Mouse (Mus musculus) embryonic facial prominence, embryonic 12.5 days (tissue): Measurements from ENCODE around the gene Ankrd7. TPM values are rescaled to one million over a fixed set of nuclear protein-coding genes. Genes with fewer than 3 reads are reported as not detected.
A peak's percentile ranks its signal among the peaks of the same experiment; 100 is the strongest.
"Not testable (repeated sequence)": the region's sequence is repeated elsewhere in the genome, so short reads cannot be mapped to it uniquely, and the experiment has no call there.

Experiments
- ATAC-seq: fragments of 200-750 bp; cut with Nextera tagmentation; 2 replicates; pipeline ENCODE4 v1.8.0; 2017; ENCODE audit not compliant: insufficient number of reproducible peaks, insufficient read depth, low FRiP score, low TSS enrichment
- H3K27ac ChIP-seq: fragments of 300-500 bp; sonication (generic); 2 replicates; pipeline ENCODE4 v1.5.1; 2016; ENCODE audit warnings: mild to moderate bottlenecking
- H3K27me3 ChIP-seq: fragments of 300-500 bp; sonication (generic); 2 replicates; pipeline ENCODE4 v1.6.1; 2016; ENCODE audit warnings: mild to moderate bottlenecking, moderate library complexity
- H3K36me3 ChIP-seq: fragments of 300-500 bp; sonication (generic); 2 replicates; pipeline ENCODE4 v1.6.1; 2016; ENCODE audit warnings: mild to moderate bottlenecking
- H3K4me1 ChIP-seq: fragments of 300-500 bp; sonication (generic); 2 replicates; pipeline ENCODE4 v1.6.1; 2016
- H3K4me2 ChIP-seq: fragments of 300-500 bp; sonication (generic); replicated peaks from 2 replicates; pipeline ENCODE4 v1.6.1; 2016; ENCODE audit warnings: mild to moderate bottlenecking, moderate library complexity
- H3K4me3 ChIP-seq: fragments of 300-500 bp; sonication (generic); 2 replicates; pipeline ENCODE4 v1.5.1; 2016; ENCODE audit warnings: mild to moderate bottlenecking
- H3K9ac ChIP-seq: fragments of 300-500 bp; sonication (generic); 2 replicates; pipeline ENCODE4 v1.6.1; 2016; ENCODE audit warnings: mild to moderate bottlenecking, moderate library complexity
- H3K9me3 ChIP-seq: fragments of 300-500 bp; sonication (generic); 2 replicates; pipeline ENCODE4 v1.6.1; 2016; ENCODE audit warnings: mild to moderate bottlenecking, moderate library complexity
- WGBS: fragments of 180-500 bp; shearing (Covaris S2); methylation state at CpG from one replicate; pipeline ENCODE4 v1.1.7; 2016; 5-methylcytosine and 5-hydroxymethylcytosine counted together
- polyA plus RNA-seq: library from polyadenylated mRNA; unstranded; fragments of >200 nt; fragmentation: Nextera tagmentation; extraction: Ambion mirVana; gene quantifications from 2 replicates; pipeline ENCODE4 v1.2.1, GENCODE M21; 2016

The Ankrd7 gene
- 0.37 and 0.38 TPM in 2 replicates for polyA plus RNA-seq

- Histone ChIP-seq H3K36me3 (no peaks in the 10 kb centered on the region), H3K9ac (no peak within 1 kb of the TSS), H3K4me1 (no peaks in the 10 kb centered on the region), H3K27me3 (no peaks in the 10 kb centered on the region), H3K4me3 (no peak within 1 kb of the TSS), H3K4me2 (no peak within 1 kb of the TSS), H3K27ac (no peak within 1 kb of the TSS), H3K9me3 (no peaks in the 10 kb centered on the region)
- WGBS: 89% methylated on average over 8 of the region's 8 CpGs
- no peak for ATAC-seq
These were observed at the start of gene Ankrd7 for GRCm38 (mm10) chr6:18866018-18866417. Gene Ankrd7, plus strand, starts transcription at chr6:18866318.

GRCm38 (mm10) chr6:18819343-18819742 is 46.8 kb upstream of the Ankrd7 start:
- no peaks in the 10 kb centered on the region for H3K4me1 ChIP-seq
- no peaks in the 10 kb centered on the region for H3K27me3 ChIP-seq
- ATAC-seq: no peak
- no peaks in the 10 kb centered on the region for H3K9me3 ChIP-seq
- no peak overlapping the region for H3K27ac ChIP-seq
- H3K4me3 ChIP-seq: no peak overlapping the region
- WGBS: 9% methylated on average over 4 of the region's 4 CpGs
- H3K9ac ChIP-seq: no peak overlapping the region
- no peak overlapping the region for H3K4me2 ChIP-seq
- no peaks in the 10 kb centered on the region for H3K36me3 ChIP-seq

GRCm38 (mm10) chr6:18820246-18820645 is 45.9 kb upstream of the Ankrd7 start:
- Histone ChIP-seq H3K4me2 (no peak overlapping the region), H3K4me1 (no peaks in the 10 kb centered on the region), H3K27ac (no peak overlapping the region), H3K9me3 (no peaks in the 10 kb centered on the region), H3K9ac (no peak overlapping the region), H3K4me3 (no peak overlapping the region), H3K36me3 (no peaks in the 10 kb centered on the region), H3K27me3 (no peaks in the 10 kb centered on the region)
- no peak for ATAC-seq
- 64% methylated on average over 4 of the region's 4 CpGs for WGBS

GRCm38 (mm10) chr6:18822812-18823211 is 43.3 kb upstream of the Ankrd7 start:
- no peak overlapping the region for H3K4me3 ChIP-seq
- no peaks in the 10 kb centered on the region for H3K36me3 ChIP-seq
- no peak overlapping the region for H3K4me2 ChIP-seq
- no peaks in the 10 kb centered on the region for H3K27me3 ChIP-seq
- ATAC-seq: no peak
- no peak overlapping the region for H3K27ac ChIP-seq
- no peak overlapping the region for H3K9ac ChIP-seq
- no peaks in the 10 kb centered on the region for H3K9me3 ChIP-seq
- H3K4me1 ChIP-seq: no peaks in the 10 kb centered on the region
- WGBS: 40% methylated on average over 1 of the region's 1 CpGs

- H3K9ac ChIP-seq: no peak overlapping the region
- no peak overlapping the region for H3K4me2 ChIP-seq
- H3K27me3 ChIP-seq: no peaks in the 10 kb centered on the region
- WGBS: 61% methylated on average over 1 of the region's 1 CpGs
- no peak overlapping the region for H3K4me3 ChIP-seq
- no peaks in the 10 kb centered on the region for H3K4me1 ChIP-seq
- no peak for ATAC-seq
- H3K9me3 ChIP-seq: no peaks in the 10 kb centered on the region
- H3K36me3 ChIP-seq: no peaks in the 10 kb centered on the region
- no peak overlapping the region for H3K27ac ChIP-seq
These were observed 33.2 kb upstream of the Ankrd7 start for GRCm38 (mm10) chr6:18832958-18833357.

- H3K4me2 ChIP-seq: not testable (repeated sequence)
These were observed 21.6 kb upstream of the Ankrd7 start for GRCm38 (mm10) chr6:18844529-18844928.

GRCm38 (mm10) chr6:18845571-18845970 is 20.5 kb upstream of the Ankrd7 start:
- not testable (repeated sequence) for H3K4me1 ChIP-seq, ATAC-seq, H3K9me3 ChIP-seq, H3K27me3 ChIP-seq, H3K4me2 ChIP-seq, H3K36me3 ChIP-seq, H3K9ac ChIP-seq, H3K27ac ChIP-seq, H3K4me3 ChIP-seq
- WGBS: 56% methylated on average over 1 of the region's 7 CpGs

More at GRCm38 (mm10) chr6:18844529-18844928, 21.6 kb upstream of the Ankrd7 start:
- not testable (repeated sequence) for H3K36me3 ChIP-seq, H3K27ac ChIP-seq, H3K9ac ChIP-seq, H3K4me1 ChIP-seq, H3K27me3 ChIP-seq, ATAC-seq, H3K9me3 ChIP-seq, H3K4me3 ChIP-seq
- 80% methylated on average over 1 of the region's 11 CpGs for WGBS

GRCm38 (mm10) chr6:18848051-18848701 is 17.9 kb upstream of the Ankrd7 start, which contains the start of gene Lsm8:
Gene Lsm8, plus strand, starts transcription at chr6:18848579.
- Histone ChIP-seq H3K27ac (peak within 1 kb of the TSS; percentile 93), H3K4me2 (peak within 1 kb of the TSS; percentile 59), H3K36me3 (peaks cover 15% of the 10 kb centered on the region), H3K9me3 (no peaks in the 10 kb centered on the region), H3K27me3 (no peaks in the 10 kb centered on the region), H3K4me3 (peak within 1 kb of the TSS; percentile 77), H3K9ac (peak within 1 kb of the TSS; percentile 89), H3K4me1 (0 out of 2 replicates have a peak, but pooled peaks cover 7% of the 10 kb centered on the region)
- peak; percentile 100 for ATAC-seq
- 2% methylated on average over 37 of the region's 37 CpGs for WGBS

GRCm38 (mm10) chr6:18848702-18849061 is 17.4 kb upstream of the Ankrd7 start:
- Histone ChIP-seq H3K27ac (peak overlapping the region; percentile 93), H3K4me3 (peak overlapping the region; percentile 77), H3K4me1 (0 out of 2 replicates have a peak, but pooled peaks cover 7% of the 10 kb centered on the region), H3K27me3 (no peaks in the 10 kb centered on the region), H3K4me2 (peak overlapping the region; percentile 59), H3K9ac (peak overlapping the region; percentile 89), H3K9me3 (no peaks in the 10 kb centered on the region), H3K36me3 (peaks cover 19% of the 10 kb centered on the region)
- 0% methylated on average over 28 of the region's 28 CpGs for WGBS
- peak; percentile 83; the same call in 1 of the 2 replicates for ATAC-seq

GRCm38 (mm10) chr6:18855323-18855722 is 10.8 kb upstream of the Ankrd7 start:
- Histone ChIP-seq H3K4me3 (no peak overlapping the region), H3K4me1 (no peaks in the 10 kb centered on the region), H3K4me2 (no peak overlapping the region), H3K9ac (no peak overlapping the region), H3K9me3 (no peaks in the 10 kb centered on the region), H3K36me3 (peaks cover 51% of the 10 kb centered on the region), H3K27ac (no peak overlapping the region), H3K27me3 (no peaks in the 10 kb centered on the region)
- no peak for ATAC-seq

- ATAC-seq: no peak
- H3K4me1 ChIP-seq: no peaks in the 10 kb centered on the region
- no peak overlapping the region for H3K27ac ChIP-seq
- WGBS: 93% methylated on average over 3 of the region's 3 CpGs
- no peaks in the 10 kb centered on the region for H3K9me3 ChIP-seq
- H3K9ac ChIP-seq: no peak overlapping the region
- no peak overlapping the region for H3K4me3 ChIP-seq
- H3K27me3 ChIP-seq: no peaks in the 10 kb centered on the region
- H3K36me3 ChIP-seq: peaks cover 45% of the 10 kb centered on the region
- H3K4me2 ChIP-seq: no peak overlapping the region
These were observed 9.5 kb upstream of the Ankrd7 start for GRCm38 (mm10) chr6:18856487-18857078.

GRCm38 (mm10) chr6:18889030-18889429 is 22.9 kb downstream of the Ankrd7 start:
- WGBS: 75% methylated on average over 2 of the region's 2 CpGs
- Histone ChIP-seq H3K9me3 (no peaks in the 10 kb centered on the region), H3K36me3 (no peaks in the 10 kb centered on the region), H3K27ac (no peak overlapping the region), H3K9ac (no peak overlapping the region), H3K4me3 (no peak overlapping the region), H3K4me1 (no peaks in the 10 kb centered on the region), H3K27me3 (no peaks in the 10 kb centered on the region), H3K4me2 (no peak overlapping the region)
- no peak for ATAC-seq
